8 mouse cellular contexts compared by ENCODE assay signal in genomic region chr7:44868919-44869696, GRCm38 (mm10). TPM values are rescaled to one million over a fixed set of nuclear protein-coding genes. Genes with fewer than 3 reads are reported as not detected.
DNase-seq lines count a peak whose midpoint lies in the region; ATAC-seq lines count a peak whose summit lies in the region.

No protein-coding gene starts in this region.

- H3K36me3 ChIP-seq in hindbrain, embryonic 16.5 days (ENCODE audit: control insufficient read depth, insufficient read depth, low read length): peaks cover 11% of the 10 kb centered on the region
- peaks cover 19% of the 10 kb centered on the region for H3K36me3 ChIP-seq in liver, embryonic 13.5 days
- peaks cover 9% of the 10 kb centered on the region for H3K36me3 ChIP-seq in neural tube, embryonic 11.5 days (ENCODE audit: control insufficient read depth, insufficient read depth, low read length)

- peak overlapping the region; percentile 94 for H3K4me2 ChIP-seq in hindbrain, embryonic 16.5 days (ENCODE audit: low read length)
- H3K4me2 ChIP-seq in liver, embryonic 13.5 days: peak overlapping the region; percentile 98
- H3K4me2 ChIP-seq in neural tube, embryonic 11.5 days (ENCODE audit: low read depth): peak overlapping the region; percentile 83

- no peaks in the 10 kb centered on the region for H3K27me3 ChIP-seq in hindbrain, embryonic 16.5 days (replicated peaks; ENCODE audit: control insufficient read depth, insufficient read depth, low read length)
- H3K27me3 ChIP-seq in liver, embryonic 13.5 days: no peaks in the 10 kb centered on the region
- H3K27me3 ChIP-seq in neural tube, embryonic 11.5 days (ENCODE audit: control insufficient read depth, insufficient read depth, low read length): no peaks in the 10 kb centered on the region

- peak; percentile 55 to 57 for DNase-seq in left cerebral cortex, adult 18-20 months (ENCODE audit: low spot score in 2 of 2)
- no peak for DNase-seq in left cerebral cortex, adult 11 months (ENCODE audit: low spot score)
- peak; percentile 63 to 73 for DNase-seq in cerebellum, adult 18-20 months
- DNase-seq in gastrocnemius, adult 18-20 months (ENCODE audit: low spot score): peak; percentile 71
- DNase-seq in liver, embryonic 13.5 days: peak; percentile 48
- peak; percentile 73 for DNase-seq in neural tube, embryonic 11.5 days (ENCODE audit: low spot score)
- peak; percentile 71 for DNase-seq in thymus, postnatal 14 days

- peak overlapping the region; percentile 98 for H3K27ac ChIP-seq in hindbrain, embryonic 16.5 days (ENCODE audit: low read depth, low read length)
- H3K27ac ChIP-seq in liver, embryonic 13.5 days: peak overlapping the region; percentile 94
- H3K27ac ChIP-seq in neural tube, embryonic 11.5 days (ENCODE audit: low read depth, low read length): peak overlapping the region; percentile 100

- under 1% methylated on average over 68 of the region's 108 CpGs for WGBS in hindbrain, embryonic 16.5 days
- WGBS in liver, embryonic 13.5 days (ENCODE audit: insufficient replicate concordance): under 1% methylated on average over 108 of the region's 108 CpGs
- under 1% methylated on average over 104 of the region's 108 CpGs for WGBS in neural tube, embryonic 11.5 days

- peaks cover 45% of the 10 kb centered on the region for H3K4me1 ChIP-seq in hindbrain, embryonic 16.5 days (ENCODE audit: control insufficient read depth, insufficient read depth, low read depth, low read length)
- H3K4me1 ChIP-seq in liver, embryonic 13.5 days (replicated peaks): peaks cover 71% of the 10 kb centered on the region
- H3K4me1 ChIP-seq in neural tube, embryonic 11.5 days (ENCODE audit: control insufficient read depth, insufficient read depth, low read length): peaks cover 28% of the 10 kb centered on the region

- no peaks in the 10 kb centered on the region for H3K9me3 ChIP-seq in hindbrain, embryonic 16.5 days (ENCODE audit: control insufficient read depth, low read length)
- no peaks in the 10 kb centered on the region for H3K9me3 ChIP-seq in liver, embryonic 13.5 days (replicated peaks)
- no peaks in the 10 kb centered on the region for H3K9me3 ChIP-seq in neural tube, embryonic 11.5 days (ENCODE audit: control insufficient read depth, low read length)

- H3K4me3 ChIP-seq in hindbrain, embryonic 16.5 days (ENCODE audit: low read length): peak overlapping the region; percentile 71
- peak overlapping the region; percentile 80 for H3K4me3 ChIP-seq in liver, embryonic 13.5 days (replicated peaks)
- peak overlapping the region; percentile 99 for H3K4me3 ChIP-seq in neural tube, embryonic 11.5 days (ENCODE audit: low read depth, low read length)

- peak; percentile 14 for ATAC-seq in hindbrain, embryonic 16.5 days
- peak; percentile 35 for ATAC-seq in liver, embryonic 13.5 days (ENCODE audit: low read depth)
- ATAC-seq in neural tube, embryonic 11.5 days (ENCODE audit: insufficient read depth, low FRiP score, low TSS enrichment): peak; percentile 32

- H3K9ac ChIP-seq in hindbrain, embryonic 16.5 days (ENCODE audit: low read depth, low read length): peak overlapping the region; percentile 89
- peak overlapping the region; percentile 89 for H3K9ac ChIP-seq in liver, embryonic 13.5 days
- peak overlapping the region; percentile 99 for H3K9ac ChIP-seq in neural tube, embryonic 11.5 days (ENCODE audit: low read length)

RNA-seq across cellular contexts. Expression of gene Ptov1, which starts 0.5 kb away (rescaled TPM):
- 100 to 1,000 TPM; 280 to 295 TPM for total RNA-seq in left cerebral cortex, adult 18-20 months (2021)
- 100 to 1,000 TPM; 143 to 148 TPM for total RNA-seq in gastrocnemius, adult 18-20 months (2021)
- polyA plus RNA-seq in hindbrain, embryonic 16.5 days (2015; fragmentation: Nextera tagmentation; extraction: Ambion mirVana): 389 and 459 TPM in 2 replicates
- 50.4 and 57.0 TPM in 2 replicates for polyA plus RNA-seq in liver, embryonic 13.5 days (2015; fragmentation: Nextera tagmentation; extraction: Ambion mirVana)
- polyA plus RNA-seq in neural tube, embryonic 11.5 days (2014; fragmentation: Nextera tagmentation; extraction: Ambion mirVana): 418 and 419 TPM in 2 replicates

RNA-seq across cellular contexts. Expression of gene Pnkp, which starts 12.2 kb away (rescaled TPM):
- total RNA-seq in left cerebral cortex, adult 18-20 months (2021): 10 to 100 TPM; 27.1 to 27.7 TPM
- 10 to 100 TPM; 19.2 to 20.2 TPM for total RNA-seq in gastrocnemius, adult 18-20 months (2021)
- 30.1 and 34.0 TPM in 2 replicates for polyA plus RNA-seq in hindbrain, embryonic 16.5 days (2015; fragmentation: Nextera tagmentation; extraction: Ambion mirVana)
- 22.8 and 24.2 TPM in 2 replicates for polyA plus RNA-seq in liver, embryonic 13.5 days (2015; fragmentation: Nextera tagmentation; extraction: Ambion mirVana)
- 30.2 and 30.6 TPM in 2 replicates for polyA plus RNA-seq in neural tube, embryonic 11.5 days (2014; fragmentation: Nextera tagmentation; extraction: Ambion mirVana)

RNA-seq across cellular contexts. Expression of gene Tbc1d17, which starts 20.2 kb away (rescaled TPM):
- 10 to 100 TPM; 70.4 to 89.3 TPM for total RNA-seq in left cerebral cortex, adult 18-20 months (2021)
- 10 to 100 TPM; 46.8 to 61.0 TPM for total RNA-seq in gastrocnemius, adult 18-20 months (2021)
- polyA plus RNA-seq in hindbrain, embryonic 16.5 days (2015; fragmentation: Nextera tagmentation; extraction: Ambion mirVana): 112 and 120 TPM in 2 replicates
- polyA plus RNA-seq in liver, embryonic 13.5 days (2015; fragmentation: Nextera tagmentation; extraction: Ambion mirVana): 29.0 and 30.0 TPM in 2 replicates
- 69.3 and 93.0 TPM in 2 replicates for polyA plus RNA-seq in neural tube, embryonic 11.5 days (2014; fragmentation: Nextera tagmentation; extraction: Ambion mirVana)

RNA-seq across cellular contexts. Expression of gene Akt1s1, which starts 20.3 kb away (rescaled TPM):
- total RNA-seq in left cerebral cortex, adult 18-20 months (2021): 10 to 100 TPM; 67.9 to 70.1 TPM
- total RNA-seq in gastrocnemius, adult 18-20 months (2021): 100 to 1,000 TPM; 130 to 144 TPM
- 90.7 and 92.8 TPM in 2 replicates for polyA plus RNA-seq in hindbrain, embryonic 16.5 days (2015; fragmentation: Nextera tagmentation; extraction: Ambion mirVana)
- polyA plus RNA-seq in liver, embryonic 13.5 days (2015; fragmentation: Nextera tagmentation; extraction: Ambion mirVana): 32.0 and 32.1 TPM in 2 replicates
- polyA plus RNA-seq in neural tube, embryonic 11.5 days (2014; fragmentation: Nextera tagmentation; extraction: Ambion mirVana): 37.2 and 49.3 TPM in 2 replicates

RNA-seq across cellular contexts. Expression of gene Med25, which starts 23.4 kb away (rescaled TPM):
- total RNA-seq in left cerebral cortex, adult 18-20 months (2021): 10 to 100 TPM; 85.9 to 94.9 TPM
- total RNA-seq in gastrocnemius, adult 18-20 months (2021): 10 to 100 TPM; 60.5 to 62.8 TPM
- polyA plus RNA-seq in hindbrain, embryonic 16.5 days (2015; fragmentation: Nextera tagmentation; extraction: Ambion mirVana): 136 and 158 TPM in 2 replicates
- polyA plus RNA-seq in liver, embryonic 13.5 days (2015; fragmentation: Nextera tagmentation; extraction: Ambion mirVana): 47.2 and 51.2 TPM in 2 replicates
- polyA plus RNA-seq in neural tube, embryonic 11.5 days (2014; fragmentation: Nextera tagmentation; extraction: Ambion mirVana): 87.7 and 93.1 TPM in 2 replicates
